In the genomic region with DNA sequence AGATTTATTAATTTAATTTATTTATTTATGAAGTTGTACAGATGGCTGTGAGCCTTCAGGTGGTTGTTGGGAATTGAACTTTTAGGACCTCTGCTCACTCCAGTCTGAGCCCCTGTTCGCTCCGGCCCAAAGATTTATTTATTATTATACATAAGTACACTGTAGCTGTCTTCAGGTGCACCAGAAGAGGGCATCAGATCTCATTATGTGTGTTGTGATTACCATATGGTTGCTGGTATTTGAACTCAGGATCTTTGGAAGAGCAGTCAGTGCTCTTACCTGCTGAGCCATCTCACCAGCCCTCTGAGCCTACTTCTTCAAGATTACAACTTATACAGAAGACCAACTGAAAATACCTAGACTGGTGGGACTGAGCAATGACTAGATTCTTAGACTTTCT, we compare ENCODE assay signal across 6 mouse cellular contexts. TPM values are rescaled to one million over a fixed set of nuclear protein-coding genes. Genes with fewer than 3 reads are reported as not detected.
DNase-seq lines count a peak whose midpoint lies in the region; ATAC-seq and TF ChIP-seq lines count a peak whose summit lies in the region.
"Not testable (repeated sequence)": the region's sequence is repeated elsewhere in the genome, so short reads cannot be mapped to it uniquely, and the experiment has no call there.

No protein-coding gene starts in this region.

- not testable (repeated sequence) for H3K79me2 ChIP-seq in CH12.LX (replicated peaks; ENCODE audit: control insufficient read depth, extremely low read depth, insufficient read depth, poor library complexity, severe bottlenecking)

- not testable (repeated sequence) for TF ChIP-seq EP300 in CH12.LX (IDR thresholded peaks at IDR 0.05; ENCODE audit: low read length); heart, postnatal 0 days (IDR thresholded peaks at IDR 0.05; ENCODE audit: low read depth); liver, embryonic 14.5 days (IDR thresholded peaks at IDR 0.05; ENCODE audit: low read depth)

- peak; percentile 27 for TF ChIP-seq RAD21 in CH12.LX (IDR thresholded peaks at IDR 0.05; ENCODE audit: low read depth, low read length)

- not testable (repeated sequence) for H3K36me3 ChIP-seq in CH12.LX (replicated peaks in 1 of 2; ENCODE audit: control insufficient read depth in 1 of 2, insufficient read depth in 1 of 2, low read length in 1 of 2); heart, postnatal 0 days (replicated peaks; ENCODE audit: control insufficient read depth, insufficient read depth, low read length); kidney, postnatal 0 days (ENCODE audit: insufficient read depth, low read length); liver, embryonic 14.5 days (replicated peaks; ENCODE audit: control insufficient read depth, insufficient read depth, low read depth)

- dilution Hi-C loops in CH12.LX (cut with MboI; ENCODE audit: extremely low pct_ligation_motif_present, extremely low pct_unique_long_range_greater_than_20kb, low sequenced_read_pairs), result not testable (repeated sequence)

- H3K27me3 ChIP-seq in CH12.LX (replicated peaks); heart, postnatal 0 days (ENCODE audit: control insufficient read depth, insufficient read depth, low read length); kidney, postnatal 0 days (ENCODE audit: insufficient read depth, low read length); liver, embryonic 14.5 days (ENCODE audit: control insufficient read depth, insufficient read depth, low read length): not testable (repeated sequence)

- H3K4me1 ChIP-seq in CH12.LX (ENCODE audit: control insufficient read depth in 1 of 2, insufficient read depth in 2 of 2); heart, postnatal 0 days (ENCODE audit: control insufficient read depth, insufficient read depth); kidney, postnatal 0 days (replicated peaks; ENCODE audit: insufficient read depth, low read length); liver, embryonic 14.5 days (replicated peaks; ENCODE audit: control insufficient read depth in 2 of 2, insufficient read depth in 2 of 2, low read length in 1 of 2): not testable (repeated sequence)

- TF ChIP-seq POLR2A in CH12.LX (IDR thresholded peaks at IDR 0.05; ENCODE audit: low read depth, low read length), result not testable (repeated sequence)

- not testable (repeated sequence) for ATAC-seq in heart, postnatal 0 days (ENCODE audit: insufficient read depth, low read depth); kidney, postnatal 0 days (replicated peaks; ENCODE audit: low FRiP score, low read depth); liver, embryonic 14.5 days (ENCODE audit: insufficient read depth)

- H3K9me3 ChIP-seq in CH12.LX (replicated peaks; ENCODE audit: low read length); heart, postnatal 0 days (replicated peaks; ENCODE audit: control insufficient read depth, low read length); kidney, postnatal 0 days (replicated peaks; ENCODE audit: low read length); liver, embryonic 14.5 days (ENCODE audit: control insufficient read depth, low read length): not testable (repeated sequence)

- in situ Hi-C loops in CH12.LX (cut with MboI; ENCODE audit: low pct_ligation_motif_present, low pct_unique_long_range_greater_than_20kb, low sequenced_read_pairs), result loop anchor here (5.0 kb wide), 1 partner anchor 139 kb away; no protein-coding TSS in a partner anchor

- not testable (repeated sequence) for H3K4me2 ChIP-seq in CH12.LX (ENCODE audit: insufficient read depth, low read depth, poor library complexity, severe bottlenecking); heart, postnatal 0 days (ENCODE audit: low read depth, low read length); kidney, postnatal 0 days (ENCODE audit: low read length); liver, embryonic 14.5 days (ENCODE audit: low read depth)

- WGBS in heart, postnatal 0 days, result 79% methylated on average over 2 of the region's 2 CpGs
- WGBS in kidney, postnatal 0 days, result 80% methylated on average over 2 of the region's 2 CpGs
- WGBS in liver, embryonic 14.5 days (ENCODE audit: insufficient replicate concordance), result 77% methylated on average over 2 of the region's 2 CpGs

- H3K9ac ChIP-seq in CH12.LX (ENCODE audit: insufficient read depth, low read depth); heart, postnatal 0 days (replicated peaks; ENCODE audit: low read depth, low read length); kidney, postnatal 0 days (ENCODE audit: low read depth, low read length); liver, embryonic 14.5 days (replicated peaks): not testable (repeated sequence)

- not testable (repeated sequence) for DNase-seq in CH12.LX (ENCODE audit: extremely low read depth); gastrocnemius, adult 2 months; heart, postnatal 0 days (ENCODE audit: low spot score); kidney, postnatal 0 days (ENCODE audit: low spot score); liver, embryonic 14.5 days (ENCODE audit: low read depth in 3 of 3, low spot score in 3 of 3)
- peak; percentile 27 for DNase-seq in naive thymus-derived CD4-positive, alpha-beta T cell, adult 2 months (ENCODE audit: low read depth)

- intact Hi-C loops in gastrocnemius, adult 2 months (cut with DNase I), result not testable (repeated sequence)

- H3K4me3 ChIP-seq in CH12.LX (replicated peaks in 1 of 3; ENCODE audit: low read depth in 2 of 3, low read length in 2 of 3, poor library complexity in 1 of 3); gastrocnemius, adult 2 months; heart, postnatal 0 days (ENCODE audit: low read depth, low read length); kidney, postnatal 0 days (replicated peaks; ENCODE audit: low read depth, low read length); liver, embryonic 14.5 days (ENCODE audit: insufficient read depth in 1 of 2, low read depth in 2 of 2, low read length in 2 of 2): not testable (repeated sequence)

- H3K27ac ChIP-seq in CH12.LX (ENCODE audit: insufficient read depth, low read depth); gastrocnemius, adult 2 months; heart, postnatal 0 days (ENCODE audit: low read depth); kidney, postnatal 0 days; liver, embryonic 14.5 days: not testable (repeated sequence)

- peak in 1 of 2 experiments; percentile 52; a peak in 3 of 4 replicates for TF ChIP-seq CTCF in CH12.LX (conservative IDR thresholded peaks at IDR 0.05 in 1 of 2, IDR thresholded peaks at IDR 0.05 in 1 of 2; ENCODE audit: low read depth in 2 of 2, low read length in 2 of 2)
- peak; percentile 7; the same call in 1 of the 2 replicates for TF ChIP-seq CTCF in gastrocnemius, adult 2 months (IDR thresholded peaks at IDR 0.05)
- peak; percentile 21; the same call in 1 of the 2 replicates for TF ChIP-seq CTCF in heart, postnatal 0 days (IDR thresholded peaks at IDR 0.05; ENCODE audit: low read depth)
- peak; percentile 20; the same call in 1 of the 2 replicates for TF ChIP-seq CTCF in kidney, postnatal 0 days (IDR thresholded peaks at IDR 0.05; ENCODE audit: low read depth)
- peak; percentile 16; the same call in 1 of the 2 replicates for TF ChIP-seq CTCF in liver, embryonic 14.5 days (IDR thresholded peaks at IDR 0.05; ENCODE audit: low read depth)

TF ChIP-seq in CH12.LX, 34 proteins besides CTCF, POLR2A, EP300 and RAD21:
- TF ChIP-seq SMC3 (IDR thresholded peaks at IDR 0.05; ENCODE audit: low read depth, low read length), result peak; percentile 60

RNA-seq across cellular contexts. Expression of gene Inip, which starts 7.8 kb away (rescaled TPM):
- total RNA-seq in CH12.LX (2012; rRNA removed) (24.3 and 28.9 TPM in 2 replicates), CH12.LX (2014; rRNA removed) (67.1 and 73.2 TPM in 2 replicates)
- polyA plus RNA-seq in CH12.LX (2012; ENCODE audit: insufficient read length, low read depth), result 32.5 and 38.5 TPM in 2 replicates
- 1 to 10 TPM; 2.8 to 5.9 TPM for total RNA-seq in gastrocnemius, adult 2 months (2021)
- total RNA-seq in heart, postnatal 0 days (2014; rRNA removed; ENCODE audit: low replicate concordance), result 10.3 and 17.3 TPM in 2 replicates
- 23.6 and 25.2 TPM in 2 replicates for polyA plus RNA-seq in heart, postnatal 0 days (2015; fragmentation: Nextera tagmentation; extraction: Ambion mirVana)
- polyA plus RNA-seq in kidney, postnatal 0 days (2015; fragmentation: Nextera tagmentation; extraction: Ambion mirVana), result 40.2 and 45.3 TPM in 2 replicates
- polyA plus RNA-seq in liver, embryonic 14.5 days (2012; rRNA removed), result 4.9 and 8.1 TPM in 2 replicates
- polyA plus RNA-seq in liver, embryonic 14.5 days (2014; fragmentation: Nextera tagmentation; extraction: Ambion mirVana), result 16.7 and 17.0 TPM in 2 replicates

RNA-seq across cellular contexts. Expression of gene Snx30, which starts 12.0 kb away (rescaled TPM):
- 8.1 and 8.4 TPM in 2 replicates for total RNA-seq in CH12.LX (2012; rRNA removed)
- total RNA-seq in CH12.LX (2014; rRNA removed), result 7.9 and 9.7 TPM in 2 replicates
- polyA plus RNA-seq in CH12.LX (2012; ENCODE audit: insufficient read length, low read depth), result 15.9 and 16.9 TPM in 2 replicates
- 1 to 10 TPM; 3.1 to 4.1 TPM for total RNA-seq in gastrocnemius, adult 2 months (2021)
- 3.7 and 4.5 TPM in 2 replicates for total RNA-seq in heart, postnatal 0 days (2014; rRNA removed; ENCODE audit: low replicate concordance)
- polyA plus RNA-seq in heart, postnatal 0 days (2015; fragmentation: Nextera tagmentation; extraction: Ambion mirVana), result 2.9 and 3.3 TPM in 2 replicates
- 6.0 and 7.0 TPM in 2 replicates for polyA plus RNA-seq in kidney, postnatal 0 days (2015; fragmentation: Nextera tagmentation; extraction: Ambion mirVana)
- polyA plus RNA-seq in liver, embryonic 14.5 days (2012; rRNA removed), result 1.2 and 1.6 TPM in 2 replicates
- polyA plus RNA-seq in liver, embryonic 14.5 days (2014; fragmentation: Nextera tagmentation; extraction: Ambion mirVana), result 2.2 and 2.5 TPM in 2 replicates
